Mouse (Mus musculus) forebrain, embryonic 13.5 days (tissue): ENCODE measurements at regions not wholly inside any gene's neighbourhood (a gene's known extent, or its start where the extent isn't known, plus 50 kb on each side); places are given as distances from the start of the nearest gene placed in this dataset.

Source experiments
- ATAC-seq: fragments of 200-750 bp; cut with Nextera tagmentation; 2 replicates; pipeline ENCODE4 v1.8.0; 2017
- H3K27ac ChIP-seq: fragments of 300-500 bp; sonication (generic); 2 replicates; pipeline ENCODE4 v1.5.1; 2015; ENCODE audit warnings: inconsistent platforms, mild to moderate bottlenecking, moderate library complexity
- H3K27me3 ChIP-seq: fragments of 300-500 bp; sonication (generic); 2 replicates; pipeline ENCODE4 v1.6.1; 2015; ENCODE audit warnings: mild to moderate bottlenecking, inconsistent platforms
- H3K36me3 ChIP-seq: fragments of 300-500 bp; sonication (generic); 2 replicates; pipeline ENCODE4 v1.6.1; 2015; ENCODE audit warnings: mild to moderate bottlenecking, inconsistent platforms; ENCODE audit not compliant: poor library complexity, severe bottlenecking
- H3K4me1 ChIP-seq: fragments of 300-500 bp; sonication (generic); 2 replicates; pipeline ENCODE4 v1.6.1; 2015; ENCODE audit warnings: inconsistent platforms
- H3K4me2 ChIP-seq: fragments of 300-500 bp; sonication (generic); 2 replicates; pipeline ENCODE4 v1.6.1; 2015; ENCODE audit warnings: inconsistent platforms, mild to moderate bottlenecking, moderate library complexity
- H3K4me3 ChIP-seq: fragments of 300-500 bp; sonication (generic); 2 replicates; pipeline ENCODE4 v1.5.1; 2015; ENCODE audit warnings: mild to moderate bottlenecking, inconsistent platforms
- H3K9ac ChIP-seq: fragments of 300-500 bp; sonication (generic); 2 replicates; pipeline ENCODE4 v1.6.1; 2015; ENCODE audit warnings: mild to moderate bottlenecking, inconsistent platforms
- H3K9me3 ChIP-seq: fragments of 300-500 bp; sonication (generic); replicated peaks from 2 replicates; pipeline ENCODE4 v1.6.1; 2016; ENCODE audit warnings: inconsistent platforms
- WGBS: fragments of 180-500 bp; shearing (Covaris S2); methylation state at CpG from one replicate; pipeline ENCODE4 v1.1.7; 2015; 5-methylcytosine and 5-hydroxymethylcytosine counted together

GRCm38 (mm10) chr8:116372574-116372973 lies 132.2 kb upstream of the Dynlrb2 start:
- no peak overlapping the region for H3K27ac ChIP-seq
- 46% methylated on average over 3 of the region's 3 CpGs for WGBS
- no peaks in the 10 kb centered on the region for H3K27me3 ChIP-seq
- no peak overlapping the region for H3K4me2 ChIP-seq
- H3K9me3 ChIP-seq = no peaks in the 10 kb centered on the region
- ATAC-seq = peak; percentile 78
- peaks cover 25% of the 10 kb centered on the region for H3K4me1 ChIP-seq
- no peak overlapping the region for H3K9ac ChIP-seq
- no peak overlapping the region for H3K4me3 ChIP-seq
- no peaks in the 10 kb centered on the region for H3K36me3 ChIP-seq

- no peaks in the 10 kb centered on the region for H3K27me3 ChIP-seq
- H3K4me1 ChIP-seq = peaks cover 28% of the 10 kb centered on the region
- no peak overlapping the region for H3K4me3 ChIP-seq
- H3K4me2 ChIP-seq = no peak overlapping the region
- 80% methylated on average over 9 of the region's 9 CpGs for WGBS
- H3K9ac ChIP-seq = no peak overlapping the region
- H3K27ac ChIP-seq = no peak overlapping the region
- no peak for ATAC-seq
- H3K36me3 ChIP-seq = no peaks in the 10 kb centered on the region
- H3K9me3 ChIP-seq = no peaks in the 10 kb centered on the region
Observed at GRCm38 (mm10) chr8:116372056-116372455, 132.7 kb upstream of the Dynlrb2 start.

- no peaks in the 10 kb centered on the region for H3K9me3 ChIP-seq
- WGBS = 5% methylated on average over 6 of the region's 6 CpGs
- no peak overlapping the region for H3K4me2 ChIP-seq
- peaks cover 25% of the 10 kb centered on the region for H3K4me1 ChIP-seq
- H3K27ac ChIP-seq = no peak overlapping the region
- no peak overlapping the region for H3K9ac ChIP-seq
- ATAC-seq = peak; percentile 85
- H3K27me3 ChIP-seq = no peaks in the 10 kb centered on the region
- H3K36me3 ChIP-seq = no peaks in the 10 kb centered on the region
- no peak overlapping the region for H3K4me3 ChIP-seq
Observed at GRCm38 (mm10) chr8:116367491-116367890, 137.3 kb upstream of the Dynlrb2 start.

GRCm38 (mm10) chr8:116366706-116367105 lies 138.1 kb upstream of the Dynlrb2 start:
- Histone ChIP-seq H3K36me3 (no peaks in the 10 kb centered on the region), H3K9ac (no peak overlapping the region), H3K4me3 (no peak overlapping the region), H3K4me2 (no peak overlapping the region), H3K27ac (no peak overlapping the region), H3K9me3 (no peaks in the 10 kb centered on the region), H3K4me1 (peaks cover 17% of the 10 kb centered on the region), H3K27me3 (no peaks in the 10 kb centered on the region)
- ATAC-seq = no peak
- 74% methylated on average over 3 of the region's 3 CpGs for WGBS

- H3K27me3 ChIP-seq = no peaks in the 10 kb centered on the region
- no peak overlapping the region for H3K4me2 ChIP-seq
- no peak overlapping the region for H3K27ac ChIP-seq
- no peaks in the 10 kb centered on the region for H3K9me3 ChIP-seq
- no peaks in the 10 kb centered on the region for H3K36me3 ChIP-seq
- ATAC-seq = no peak
- WGBS = 92% methylated on average over 1 of the region's 1 CpGs
- H3K9ac ChIP-seq = no peak overlapping the region
- H3K4me3 ChIP-seq = no peak overlapping the region
- peaks cover 12% of the 10 kb centered on the region for H3K4me1 ChIP-seq
Observed at GRCm38 (mm10) chr8:116364751-116365150, 140.0 kb upstream of the Dynlrb2 start.

- Histone ChIP-seq H3K27me3 (no peaks in the 10 kb centered on the region), H3K27ac (no peak overlapping the region), H3K9me3 (no peaks in the 10 kb centered on the region), H3K4me3 (no peak overlapping the region), H3K4me2 (no peak overlapping the region), H3K9ac (no peak overlapping the region), H3K4me1 (peaks cover 12% of the 10 kb centered on the region), H3K36me3 (no peaks in the 10 kb centered on the region)
- 86% methylated on average over 2 of the region's 2 CpGs for WGBS
- no peak for ATAC-seq
Observed at GRCm38 (mm10) chr8:116364172-116364571, 140.6 kb upstream of the Dynlrb2 start.

GRCm38 (mm10) chr8:116362351-116362750 lies 142.4 kb upstream of the Dynlrb2 start:
- H3K27ac ChIP-seq = no peak overlapping the region
- H3K36me3 ChIP-seq = no peaks in the 10 kb centered on the region
- ATAC-seq = no peak
- H3K4me3 ChIP-seq = no peak overlapping the region
- no peak overlapping the region for H3K9ac ChIP-seq
- H3K4me2 ChIP-seq = no peak overlapping the region
- no peaks in the 10 kb centered on the region for H3K9me3 ChIP-seq
- H3K27me3 ChIP-seq = no peaks in the 10 kb centered on the region
- WGBS = 66% methylated on average over 4 of the region's 4 CpGs
- peaks cover under 1% of the 10 kb centered on the region for H3K4me1 ChIP-seq

- no peaks in the 10 kb centered on the region for H3K9me3 ChIP-seq
- no peaks in the 10 kb centered on the region for H3K27me3 ChIP-seq
- WGBS = 87% methylated on average over 4 of the region's 4 CpGs
- no peak overlapping the region for H3K27ac ChIP-seq
- ATAC-seq = no peak
- H3K9ac ChIP-seq = no peak overlapping the region
- H3K4me2 ChIP-seq = no peak overlapping the region
- H3K4me3 ChIP-seq = no peak overlapping the region
- H3K36me3 ChIP-seq = no peaks in the 10 kb centered on the region
- no peaks in the 10 kb centered on the region for H3K4me1 ChIP-seq
Observed at GRCm38 (mm10) chr8:116359761-116360160, 145.0 kb upstream of the Dynlrb2 start.

GRCm38 (mm10) chr8:116354756-116355155 lies 150.0 kb upstream of the Dynlrb2 start:
- no peaks in the 10 kb centered on the region for H3K36me3 ChIP-seq
- H3K4me3 ChIP-seq = no peak overlapping the region
- H3K4me2 ChIP-seq = no peak overlapping the region
- H3K27me3 ChIP-seq = no peaks in the 10 kb centered on the region
- no peaks in the 10 kb centered on the region for H3K9me3 ChIP-seq
- ATAC-seq = no peak
- no peak overlapping the region for H3K27ac ChIP-seq
- no peak overlapping the region for H3K9ac ChIP-seq
- WGBS = 78% methylated on average over 6 of the region's 6 CpGs
- no peaks in the 10 kb centered on the region for H3K4me1 ChIP-seq

- no peaks in the 10 kb centered on the region for H3K36me3 ChIP-seq
- no peaks in the 10 kb centered on the region for H3K4me1 ChIP-seq
- no peak overlapping the region for H3K4me2 ChIP-seq
- H3K27ac ChIP-seq = no peak overlapping the region
- no peaks in the 10 kb centered on the region for H3K27me3 ChIP-seq
- H3K4me3 ChIP-seq = no peak overlapping the region
- H3K9ac ChIP-seq = no peak overlapping the region
- no peaks in the 10 kb centered on the region for H3K9me3 ChIP-seq
- ATAC-seq = no peak
- 92% methylated on average over 5 of the region's 5 CpGs for WGBS
Observed at GRCm38 (mm10) chr8:116353911-116354310, 150.9 kb upstream of the Dynlrb2 start.

- WGBS = 94% methylated on average over 2 of the region's 2 CpGs
- H3K4me3 ChIP-seq = no peak overlapping the region
- no peak overlapping the region for H3K4me2 ChIP-seq
- no peaks in the 10 kb centered on the region for H3K4me1 ChIP-seq
- no peak overlapping the region for H3K9ac ChIP-seq
- H3K27me3 ChIP-seq = no peaks in the 10 kb centered on the region
- no peaks in the 10 kb centered on the region for H3K36me3 ChIP-seq
- no peak for ATAC-seq
- H3K27ac ChIP-seq = no peak overlapping the region
- no peaks in the 10 kb centered on the region for H3K9me3 ChIP-seq
Observed at GRCm38 (mm10) chr8:116352635-116353034, 152.1 kb upstream of the Dynlrb2 start.

- no peak overlapping the region for H3K4me3 ChIP-seq
- no peak for ATAC-seq
- H3K4me1 ChIP-seq = no peaks in the 10 kb centered on the region
- H3K4me2 ChIP-seq = no peak overlapping the region
- H3K36me3 ChIP-seq = no peaks in the 10 kb centered on the region
- WGBS = 85% methylated on average over 8 of the region's 8 CpGs
- H3K27me3 ChIP-seq = no peaks in the 10 kb centered on the region
- no peak overlapping the region for H3K9ac ChIP-seq
- no peaks in the 10 kb centered on the region for H3K9me3 ChIP-seq
- H3K27ac ChIP-seq = no peak overlapping the region
Observed at GRCm38 (mm10) chr8:116348971-116349370, 155.8 kb upstream of the Dynlrb2 start.

- Histone ChIP-seq H3K4me2 (no peak overlapping the region), H3K36me3 (no peaks in the 10 kb centered on the region), H3K9ac (no peak overlapping the region), H3K27me3 (no peaks in the 10 kb centered on the region), H3K4me1 (no peaks in the 10 kb centered on the region), H3K27ac (no peak overlapping the region), H3K9me3 (no peaks in the 10 kb centered on the region), H3K4me3 (no peak overlapping the region)
- 93% methylated on average over 5 of the region's 5 CpGs for WGBS
- no peak for ATAC-seq
Observed at GRCm38 (mm10) chr8:116346990-116347389, 157.8 kb upstream of the Dynlrb2 start.
